Mouse (Mus musculus): ENCODE data around the gene C5ar1.
"Not testable (repeated sequence)": the region's sequence is repeated elsewhere in the genome, so short reads cannot be mapped to it uniquely, and the experiment has no call there.

Gene C5ar1

GRCm38 (mm10) chr7:16274922-16275890 is 15.9 kb upstream of the C5ar1 start:
- DNase-seq (ENCODE audit: low spot score in 2 of 2): no peak

- DNase-seq (ENCODE audit: low spot score in 2 of 2): peak; percentile 80 to 83
These were observed 14.4 kb upstream of the C5ar1 start for GRCm38 (mm10) chr7:16273766-16274140.

- DNase-seq (ENCODE audit: low spot score in 2 of 2): peak; percentile 81 to 85
These were observed 13.9 kb upstream of the C5ar1 start, which contains the start of gene Inafm1 for GRCm38 (mm10) chr7:16273081-16273765. Gene Inafm1 (minus strand): TSS chr7:16273617.

DNA sequence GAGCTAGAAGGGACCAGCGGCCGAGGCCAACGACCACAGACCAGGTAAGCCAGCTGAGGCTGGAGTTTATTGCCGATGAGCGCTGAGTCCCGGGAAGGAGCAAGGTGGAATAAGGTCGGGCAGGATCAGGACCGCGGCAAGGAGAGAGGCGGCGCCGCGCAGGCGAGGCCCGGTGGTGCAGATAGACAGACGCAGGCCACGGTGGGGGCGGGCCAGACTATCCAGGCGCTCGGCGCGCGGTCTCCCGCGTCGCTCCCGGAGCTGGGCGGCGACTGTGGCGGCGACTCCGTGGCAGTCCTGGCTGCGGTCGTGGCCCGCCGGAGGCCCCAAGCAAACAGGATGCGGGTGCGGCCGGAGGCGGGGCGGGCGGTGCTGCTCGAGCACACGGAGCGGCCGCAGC is 13.3 kb upstream of the C5ar1 start:
- DNase-seq (ENCODE audit: low spot score in 2 of 2): peak; percentile 48 to 54

- no peak for DNase-seq (ENCODE audit: low spot score in 2 of 2)
These were observed 11.8 kb upstream of the C5ar1 start for GRCm38 (mm10) chr7:16271139-16271538.

DNA sequence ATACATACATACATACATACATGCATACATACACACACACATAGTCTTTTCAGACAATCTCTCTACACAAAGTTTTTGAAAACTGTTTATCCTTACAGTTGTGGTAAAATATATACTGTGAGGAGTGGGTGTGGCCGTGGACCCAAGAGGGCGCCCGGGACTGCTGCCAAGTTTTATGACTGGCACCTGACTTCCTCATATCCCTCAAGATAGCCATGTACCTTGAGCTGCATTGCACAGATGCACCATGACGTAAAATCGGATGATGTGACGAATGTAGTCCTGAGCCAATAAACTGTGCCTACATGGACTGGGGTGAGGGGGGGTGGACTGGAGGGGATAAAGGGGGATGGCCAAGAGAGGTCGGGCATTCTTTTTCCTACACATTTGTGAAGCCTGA is 7.3 kb upstream of the C5ar1 start:
- not testable (repeated sequence) for DNase-seq (ENCODE audit: low spot score in 2 of 2)

DNA sequence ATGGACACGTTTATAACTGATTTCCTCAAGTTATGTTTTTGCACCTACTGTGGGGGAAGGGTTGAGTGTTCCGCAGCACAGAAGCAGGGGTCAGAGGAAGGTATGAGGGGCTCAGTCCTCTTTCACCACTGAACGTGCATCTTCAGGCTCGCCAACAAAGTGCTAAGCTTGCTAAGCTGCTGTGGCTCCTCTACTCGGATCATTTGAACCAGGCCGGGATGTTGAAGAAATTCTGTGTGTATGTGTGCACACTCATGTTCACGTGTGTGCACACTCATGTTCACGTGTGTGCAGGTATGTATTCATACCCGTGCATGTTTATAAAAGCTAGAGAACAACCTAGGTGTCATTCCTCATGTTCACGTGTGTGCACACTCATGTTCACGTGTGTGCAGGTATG is 6.5 kb upstream of the C5ar1 start:
- no peak for DNase-seq (ENCODE audit: low spot score in 2 of 2)

GRCm38 (mm10) chr7:16263843-16264242 is 4.5 kb upstream of the C5ar1 start:
- DNase-seq (ENCODE audit: low spot score in 2 of 2): no peak

- DNase-seq (ENCODE audit: low spot score in 2 of 2): peak; percentile 58 to 84
These were observed 3.9 kb upstream of the C5ar1 start for GRCm38 (mm10) chr7:16263015-16263787.

GRCm38 (mm10) chr7:16261097-16261496 is 1.8 kb upstream of the C5ar1 start:
- no peak for DNase-seq (ENCODE audit: low spot score in 2 of 2)

- DNase-seq (ENCODE audit: low spot score in 2 of 2): no peak
These were observed 1.5 kb downstream of the C5ar1 start for GRCm38 (mm10) chr7:16257830-16258229.

DNA sequence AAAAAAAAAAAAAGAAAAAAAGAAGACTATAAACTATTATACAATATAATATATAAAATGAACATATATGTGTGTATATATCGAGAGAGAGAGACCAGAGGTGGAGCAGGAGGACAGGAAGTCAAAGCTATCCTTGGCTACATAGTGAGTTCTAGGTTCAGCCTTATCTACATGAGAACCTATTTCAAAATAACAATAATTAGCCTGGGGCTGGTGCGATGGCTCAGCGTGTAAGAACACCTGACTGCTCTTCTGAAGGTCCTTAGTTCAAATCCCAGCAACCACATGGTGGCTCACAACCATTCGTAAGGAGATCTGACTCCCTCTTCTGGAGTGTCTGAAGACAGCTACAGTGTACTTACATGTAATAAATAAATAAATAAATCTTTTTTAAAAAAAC is 3.4 kb downstream of the C5ar1 start:
- DNase-seq (ENCODE audit: low spot score in 2 of 2): not testable (repeated sequence)

- no peak for DNase-seq (ENCODE audit: low spot score in 2 of 2)
These were observed 5.1 kb downstream of the C5ar1 start for GRCm38 (mm10) chr7:16254195-16254594.

DNA sequence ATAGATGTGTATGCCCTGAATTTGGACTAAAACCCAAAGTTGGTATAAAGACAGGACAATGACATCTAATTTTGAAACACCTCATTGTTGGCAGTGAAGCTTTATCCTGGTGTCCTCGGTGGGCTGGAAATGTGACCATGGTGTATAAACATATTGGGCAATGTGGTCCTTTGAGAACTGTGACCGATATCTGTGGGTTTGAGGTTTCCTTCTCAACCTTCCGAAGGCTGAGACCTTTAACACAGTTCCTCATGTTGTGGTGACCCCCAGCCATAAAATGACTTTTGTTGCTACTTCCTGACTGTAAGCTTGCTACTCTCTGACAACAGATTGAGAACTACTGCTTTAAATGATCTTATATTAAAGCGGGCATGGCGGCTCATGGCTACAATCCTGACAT is 8.7 kb downstream of the C5ar1 start:
- no peak for DNase-seq (ENCODE audit: low spot score in 2 of 2)

GRCm38 (mm10) chr7:16245958-16246357 is 13.4 kb downstream of the C5ar1 start:
- DNase-seq (ENCODE audit: low spot score in 2 of 2): no peak

- no peak for DNase-seq (ENCODE audit: low spot score in 2 of 2)
These were observed 15.3 kb downstream of the C5ar1 start, which contains the start of gene C5ar2 for GRCm38 (mm10) chr7:16244067-16244466. Gene C5ar2 (minus strand): TSS chr7:16244154.

GRCm38 (mm10) chr7:16242198-16242597 is 17.1 kb downstream of the C5ar1 start:
- DNase-seq (ENCODE audit: low spot score in 2 of 2): no peak

DNA sequence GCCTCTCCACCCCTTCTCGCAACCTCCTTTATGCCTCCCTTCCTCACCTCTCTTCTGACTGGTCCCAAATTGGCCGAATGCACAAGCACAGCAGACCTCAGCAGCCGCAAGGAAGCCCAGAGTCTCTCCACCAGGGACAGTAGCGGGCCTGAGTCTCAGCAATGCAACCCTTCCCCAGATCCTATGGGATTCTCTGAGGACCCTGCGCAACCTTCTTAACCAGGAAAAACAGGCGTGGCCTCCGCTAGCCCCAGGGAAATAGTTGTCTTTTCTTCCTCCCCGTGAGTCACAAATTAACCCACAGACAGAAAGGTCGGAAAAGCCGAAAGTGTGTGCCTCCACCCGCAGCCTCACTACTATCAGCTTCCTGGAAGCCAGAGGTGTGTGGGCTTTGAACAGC is 17.6 kb downstream of the C5ar1 start:
- no peak for DNase-seq (ENCODE audit: low spot score in 2 of 2)

DNA sequence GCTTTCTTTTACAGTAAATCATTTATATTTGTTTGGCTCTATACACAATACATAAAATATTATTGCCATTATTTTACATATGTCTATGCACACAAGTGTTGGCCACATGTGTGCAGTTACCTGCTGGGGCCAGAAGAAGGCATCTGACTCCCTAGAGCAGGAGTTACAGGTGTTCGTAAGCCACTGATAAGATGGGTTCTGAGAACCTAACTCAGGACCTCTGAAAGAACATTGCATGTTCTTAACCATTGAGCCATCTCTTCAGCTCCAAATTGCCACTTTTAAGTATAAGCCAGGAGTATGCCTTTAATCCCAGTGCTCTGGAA is 18.4 kb downstream of the C5ar1 start:
- DNase-seq (ENCODE audit: low spot score in 2 of 2): no peak

- DNase-seq (ENCODE audit: low spot score in 2 of 2): no peak
These were observed 18.9 kb downstream of the C5ar1 start for GRCm38 (mm10) chr7:16240281-16240977.

DNA sequence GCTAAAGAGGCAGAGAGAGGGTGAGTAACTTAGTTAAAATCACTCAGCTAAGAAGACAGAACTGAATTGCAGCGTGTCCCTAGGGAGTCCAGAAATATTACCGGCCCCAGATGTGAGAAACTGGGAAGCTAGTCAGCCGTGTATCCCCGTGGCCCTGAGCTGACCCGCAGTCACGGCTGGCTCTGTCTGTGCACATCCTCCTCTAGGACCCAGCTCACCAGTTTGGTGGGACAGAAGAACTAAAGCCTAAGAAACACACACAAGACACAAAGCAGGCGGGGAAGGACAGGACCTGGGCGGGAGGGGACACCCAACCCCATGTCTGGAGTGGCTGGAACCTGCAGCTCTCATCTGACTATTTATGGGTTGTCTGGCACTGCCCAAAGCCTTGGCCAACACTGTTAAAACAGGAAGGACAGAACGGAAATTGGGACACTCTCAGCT is 19.8 kb downstream of the C5ar1 start:
- DNase-seq (ENCODE audit: low spot score in 2 of 2): no peak

Data from thymus, postnatal 10 days (tissue).